8 mouse cellular contexts compared by ENCODE assay signal in genomic region chr2:103796211-103796860, GRCm38 (mm10). TPM values are rescaled to one million over a fixed set of nuclear protein-coding genes. Genes with fewer than 3 reads are reported as not detected.
A peak's percentile ranks its signal among the peaks of the same experiment; 100 is the strongest.
DNase-seq lines count a peak whose midpoint lies in the region; ATAC-seq and TF ChIP-seq lines count a peak whose summit lies in the region.

No protein-coding gene starts in this region.

- under 1% methylated on average over 42 of the region's 42 CpGs for WGBS in cerebellum, adult 2 months
- under 1% methylated on average over 42 of the region's 42 CpGs for WGBS in hindbrain, embryonic 15.5 days

- peaks cover 3% of the 10 kb centered on the region; the same call in 1 of the 2 replicates for H3K4me1 ChIP-seq in cerebellum, adult 2 months (ENCODE audit: control insufficient read depth, insufficient read depth, low read length)
- peaks cover 42% of the 10 kb centered on the region for H3K4me1 ChIP-seq in hindbrain, embryonic 15.5 days (replicated peaks)

- H3K4me3 ChIP-seq in cerebellum, adult 2 months (replicated peaks; ENCODE audit: insufficient read depth, low read depth, low read length) = peak overlapping the region; percentile 92
- H3K4me3 ChIP-seq in hindbrain, embryonic 15.5 days = peak overlapping the region; percentile 99

- peak overlapping the region; percentile 98 for H3K9ac ChIP-seq in hindbrain, embryonic 15.5 days

- ATAC-seq in frontal cortex, adult (ENCODE audit: low TSS enrichment) = peak; percentile 41
- peak; percentile 54 for ATAC-seq in hindbrain, embryonic 15.5 days (ENCODE audit: low FRiP score, low read depth)

- H3K27ac ChIP-seq in cerebellum, adult 2 months (ENCODE audit: insufficient read depth, low read length) = peak overlapping the region; percentile 88
- H3K27ac ChIP-seq in hindbrain, embryonic 15.5 days (replicated peaks) = peak overlapping the region; percentile 100

- no peaks in the 10 kb centered on the region for H3K27me3 ChIP-seq in cerebellum, adult 2 months (ENCODE audit: control insufficient read depth, insufficient read depth, low read length)
- no peaks in the 10 kb centered on the region for H3K27me3 ChIP-seq in hindbrain, embryonic 15.5 days

- no peak for TF ChIP-seq CTCF in cerebellum, adult 2 months (IDR thresholded peaks at IDR 0.05; ENCODE audit: borderline replicate concordance, insufficient read depth, low read depth, low read length)

- H3K36me3 ChIP-seq in hindbrain, embryonic 15.5 days = peaks cover 17% of the 10 kb centered on the region

- DNase-seq in MN1 (ENCODE audit: low spot score) = peak; percentile 72
- peak in 1 of 2 experiments; percentile 68 for DNase-seq in cerebellum, adult 2 months
- peak; percentile 45 to 50 for DNase-seq in layer of hippocampus, postnatal 36 days
- DNase-seq in lung, postnatal 4 days = peak; percentile 67 to 69
- peak; percentile 60 for DNase-seq in retina, postnatal 1 day
- DNase-seq in thymus, postnatal 4 days = peak; percentile 76

- H3K9me3 ChIP-seq in hindbrain, embryonic 15.5 days = no peaks in the 10 kb centered on the region

- TF ChIP-seq POLR2A in cerebellum, adult 2 months (IDR thresholded peaks at IDR 0.05; ENCODE audit: borderline replicate concordance, insufficient read depth, low read length) = peak; percentile 9; the same call in 1 of the 2 replicates

- H3K4me2 ChIP-seq in hindbrain, embryonic 15.5 days = peak overlapping the region; percentile 77

RNA-seq across cellular contexts. Expression of gene Caprin1, which starts 1.1 kb away (rescaled TPM):
- polyA plus RNA-seq in cerebellum, adult 2 months (2012; rRNA removed) = 144 and 151 TPM in 2 replicates
- polyA plus RNA-seq in hindbrain, embryonic 15.5 days (2015; fragmentation: Nextera tagmentation; extraction: Ambion mirVana) = 321 and 331 TPM in 2 replicates
- total RNA-seq in layer of hippocampus, postnatal 36 days (2021) = 100 to 1,000 TPM; 363 to 370 TPM

RNA-seq across cellular contexts. Expression of gene Nat10, which starts 35.3 kb away (rescaled TPM):
- 41.4 and 46.1 TPM in 2 replicates for polyA plus RNA-seq in cerebellum, adult 2 months (2012; rRNA removed)
- polyA plus RNA-seq in hindbrain, embryonic 15.5 days (2015; fragmentation: Nextera tagmentation; extraction: Ambion mirVana) = 17.8 and 20.1 TPM in 2 replicates
- 10 to 100 TPM; 37.0 to 37.6 TPM for total RNA-seq in layer of hippocampus, postnatal 36 days (2021)
